Mouse (Mus musculus) C2C12 (cell line): ENCODE data around the gene Ephx4. TPM values are rescaled to one million over a fixed set of nuclear protein-coding genes. Genes with fewer than 3 reads are reported as not detected.

Experiments
- H3K27me3 ChIP-seq: one replicate; pipeline ENCODE4 v1.6.1; 2011; ENCODE audit not compliant: control insufficient read depth, insufficient read depth, insufficient read length
- H3K36me3 ChIP-seq: one replicate; pipeline ENCODE4 v1.6.1; 2011; ENCODE audit not compliant: control insufficient read depth, insufficient read depth
- H3K4me3 ChIP-seq: one replicate; pipeline ENCODE4 v1.5.1; 2011; ENCODE audit warnings: mild to moderate bottlenecking, control low read depth; ENCODE audit not compliant: poor library complexity, insufficient read depth, severe bottlenecking
- H3K79me2 ChIP-seq: one replicate; pipeline ENCODE4 v1.6.1; 2011; ENCODE audit not compliant: control insufficient read depth, insufficient read depth
- H3K79me3 ChIP-seq: one replicate; pipeline ENCODE4 v1.6.1; 2011; ENCODE audit warnings: low read depth, control low read depth
- H3ac ChIP-seq: one replicate; pipeline ENCODE3; 2011; ENCODE audit warnings: low read depth; ENCODE audit not compliant: control insufficient read depth, insufficient read length
- CEBPB ChIP-seq: IDR thresholded peaks from one replicate; pipeline ENCODE4 v1.6.1; 2011; ENCODE audit warnings: low read depth, mild to moderate bottlenecking, control low read depth, moderate library complexity
- CTCF ChIP-seq: IDR thresholded peaks from one replicate; pipeline ENCODE4 v1.5.1; 2011; ENCODE audit not compliant: control insufficient read depth, insufficient read depth, insufficient read length
- FOSL1 ChIP-seq: IDR thresholded peaks from one replicate; pipeline ENCODE4 v1.8.0; 2011; ENCODE audit warnings: mild to moderate bottlenecking, low read length; ENCODE audit not compliant: poor library complexity, insufficient read depth, severe bottlenecking
- MAX ChIP-seq: IDR thresholded peaks from one replicate; pipeline ENCODE4 v1.6.1; 2011; ENCODE audit warnings: mild to moderate bottlenecking, control low read depth
- MYOD1 ChIP-seq: IDR thresholded peaks from one replicate; pipeline ENCODE4 v1.6.1; 2011; ENCODE audit warnings: low read depth; ENCODE audit not compliant: control insufficient read depth, insufficient read length
- MYOG ChIP-seq: IDR thresholded peaks from one replicate; pipeline ENCODE4 v1.6.1; 2011; ENCODE audit not compliant: control insufficient read depth, insufficient read length; ENCODE audit errors: extremely low read depth
- USF1 ChIP-seq: IDR thresholded peaks from one replicate; pipeline ENCODE4 v1.6.1; 2011; ENCODE audit warnings: low read depth, mild to moderate bottlenecking, control low read depth, moderate library complexity
- polyA plus RNA-seq: library from polyadenylated mRNA; unstranded; fragments of >200 nt; fragmentation: generic; extraction: Trizol; gene quantifications from one replicate; pipeline ENCODE4 v1.2.1, GENCODE M21; 2012; ENCODE audit warnings: missing spikeins

Ephx4 gene
- polyA plus RNA-seq, 1 experiment, result not detected

DNA sequence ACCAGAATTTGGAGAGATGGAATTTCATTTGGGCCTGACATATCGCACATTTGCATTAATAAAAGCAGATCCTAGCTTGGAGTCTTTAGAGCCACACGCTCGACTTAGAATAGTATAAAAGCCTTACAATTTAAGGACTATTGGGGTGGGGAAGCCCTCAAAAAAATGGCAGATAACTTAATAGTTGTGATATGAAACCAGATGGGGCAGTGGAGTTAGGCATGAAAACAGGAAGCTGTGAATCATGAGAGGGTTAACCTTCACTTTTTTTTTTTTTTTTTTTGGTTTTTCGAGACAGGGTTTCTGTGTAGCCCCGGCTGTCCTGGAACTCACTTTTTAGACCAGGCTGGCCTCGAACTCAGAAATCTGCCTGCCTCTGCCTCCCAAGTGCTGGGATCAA lies 33.6 kb downstream of the Ephx4 start:
- no peak overlapping the region for H3ac ChIP-seq
- peaks cover 9% of the 10 kb centered on the region for H3K27me3 ChIP-seq
- TF ChIP-seq MAX (no peak), CTCF (no peak), MYOD1 (no peak), FOSL1 (no peak), MYOG (no peak), CEBPB (no peak), USF1 (no peak)
- no peak overlapping the region for H3K4me3 ChIP-seq
- H3K79me2 ChIP-seq, result no peaks in the 10 kb centered on the region
- H3K36me3 ChIP-seq, result no peaks in the 10 kb centered on the region
- no peaks in the 10 kb centered on the region for H3K79me3 ChIP-seq

DNA sequence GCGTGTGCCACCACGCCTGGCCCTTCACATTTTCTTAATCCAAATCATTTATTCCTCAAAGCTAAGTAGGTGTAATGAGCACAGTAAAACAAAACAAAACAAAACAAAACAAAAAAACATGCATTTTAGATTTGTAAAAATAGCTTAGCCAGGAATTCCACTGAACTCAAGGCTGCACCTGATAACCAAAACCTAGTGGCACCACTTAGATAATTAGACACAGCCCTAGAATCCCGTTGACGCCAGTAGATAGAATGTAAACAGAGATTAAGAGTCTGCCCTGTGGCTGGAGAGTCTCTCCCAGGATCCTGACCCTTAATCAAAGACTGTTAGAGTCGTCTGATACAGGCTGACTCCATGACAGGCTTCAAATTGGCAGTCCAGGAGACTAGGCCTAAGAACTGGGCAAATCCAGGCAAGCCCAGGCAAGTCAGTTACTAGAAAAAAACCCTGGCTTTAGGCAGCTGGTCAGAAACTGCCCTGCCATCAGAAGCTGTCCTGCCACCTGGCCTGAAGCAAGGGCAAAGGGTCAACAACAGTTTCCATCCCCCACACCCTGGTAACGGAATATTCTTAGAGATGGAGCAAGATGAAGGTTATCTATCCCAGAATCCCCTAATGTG lies 34.2 kb downstream of the Ephx4 start:
- Histone ChIP-seq H3K27me3 (peaks cover 9% of the 10 kb centered on the region), H3K79me3 (no peaks in the 10 kb centered on the region), H3ac (no peak overlapping the region), H3K36me3 (no peaks in the 10 kb centered on the region), H3K4me3 (no peak overlapping the region), H3K79me2 (no peaks in the 10 kb centered on the region)
- TF ChIP-seq CTCF (no peak), USF1 (no peak), FOSL1 (no peak), MYOD1 (no peak)

DNA sequence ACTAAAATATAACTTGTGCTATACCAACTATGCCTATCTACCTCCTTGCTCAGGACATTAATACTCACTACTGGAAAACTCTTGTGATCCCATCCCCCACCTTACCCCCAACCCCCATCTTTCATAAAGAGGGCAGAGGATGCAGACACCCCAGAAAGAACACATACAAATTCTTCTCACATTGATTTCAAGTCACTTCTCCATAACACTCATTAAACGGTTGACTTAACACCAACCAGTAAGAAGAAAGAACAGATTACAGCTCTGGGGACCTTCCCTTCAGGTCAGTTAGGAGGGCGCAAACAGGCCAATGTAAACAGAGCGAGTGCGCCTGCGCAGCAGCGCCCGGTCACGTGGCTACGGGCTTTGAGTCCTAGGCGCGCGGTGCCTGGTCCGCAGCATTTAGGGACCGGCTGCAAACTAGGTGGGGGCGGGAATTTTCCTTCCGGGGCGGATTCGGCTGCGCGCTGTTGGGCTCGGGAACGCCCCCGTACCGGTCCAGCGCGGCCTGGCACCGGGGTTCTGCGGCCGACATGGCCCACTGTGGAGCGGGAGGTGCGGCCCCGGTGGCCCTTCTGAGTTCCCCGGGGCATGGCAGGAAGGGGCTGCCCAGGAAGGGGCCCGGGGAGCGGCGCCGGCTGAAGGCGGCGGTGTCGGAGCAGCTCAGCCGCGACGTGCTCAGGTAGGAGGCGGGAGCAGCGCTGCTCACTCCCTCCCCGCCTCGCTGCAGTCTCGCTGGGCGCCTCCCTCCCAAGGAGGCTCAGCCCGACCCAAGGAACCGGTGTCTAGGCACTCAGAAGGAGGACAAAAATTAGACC lies 35.1 kb downstream of the Ephx4 start, which contains the start of gene Btbd8:
TSS of gene Btbd8 (plus strand) at position 534 of the 818 bp plus-strand sequence.
- Histone ChIP-seq H3K79me3 (no peaks in the 10 kb centered on the region), H3K4me3 (peak within 1 kb of the TSS; percentile 49), H3ac (peak within 1 kb of the TSS; percentile 64), H3K36me3 (no peaks in the 10 kb centered on the region), H3K79me2 (no peaks in the 10 kb centered on the region), H3K27me3 (peaks cover 5% of the 10 kb centered on the region)
- TF ChIP-seq MAX (peak; percentile 93), MYOG (no peak), CEBPB (no peak), USF1 (peak; percentile 98), CTCF (no peak), FOSL1 (no peak), MYOD1 (no peak)

DNA sequence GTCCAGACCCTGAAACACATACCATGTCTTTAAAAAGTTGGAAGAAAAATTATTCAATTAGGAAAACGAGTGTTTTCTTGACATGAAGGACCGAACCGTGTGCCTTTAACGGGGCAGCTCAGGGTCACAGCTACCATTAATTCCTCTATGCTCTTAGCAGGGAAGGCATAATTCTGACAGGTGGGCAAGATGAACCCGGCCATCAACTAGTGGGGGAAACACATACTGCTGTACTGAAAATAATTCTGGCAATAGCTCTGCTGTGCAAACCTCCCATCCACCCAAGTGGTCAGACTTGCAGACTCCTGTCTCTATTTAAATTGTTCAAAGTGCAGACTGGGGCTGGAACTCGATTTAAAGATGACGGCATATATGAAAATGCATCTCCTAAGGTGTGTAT lies 35.8 kb downstream of the Ephx4 start:
- TF ChIP-seq MAX, result no peak
- no peak for TF ChIP-seq CTCF
- H3K4me3 ChIP-seq, result peak overlapping the region; percentile 49
- peak overlapping the region; percentile 64 for H3ac ChIP-seq
- H3K36me3 ChIP-seq, result no peaks in the 10 kb centered on the region
- H3K79me3 ChIP-seq, result no peaks in the 10 kb centered on the region
- H3K27me3 ChIP-seq, result peaks cover 2% of the 10 kb centered on the region
- H3K79me2 ChIP-seq, result no peaks in the 10 kb centered on the region

- Histone ChIP-seq H3K4me3 (no peak overlapping the region), H3K79me2 (no peaks in the 10 kb centered on the region), H3K36me3 (no peaks in the 10 kb centered on the region), H3K79me3 (no peaks in the 10 kb centered on the region), H3ac (no peak overlapping the region), H3K27me3 (no peaks in the 10 kb centered on the region)
- TF ChIP-seq MYOG (no peak), MAX (no peak), USF1 (no peak), FOSL1 (no peak), CEBPB (no peak), MYOD1 (no peak), CTCF (no peak)
Observed at GRCm38 (mm10) chr5:107441881-107442280, 39.3 kb downstream of the Ephx4 start.

- Histone ChIP-seq H3K4me3 (no peak overlapping the region), H3K79me3 (no peaks in the 10 kb centered on the region), H3K36me3 (no peaks in the 10 kb centered on the region), H3ac (no peak overlapping the region), H3K79me2 (no peaks in the 10 kb centered on the region), H3K27me3 (no peaks in the 10 kb centered on the region)
- TF ChIP-seq USF1, result no peak
- no peak for TF ChIP-seq CEBPB
- no peak for TF ChIP-seq MAX
- no peak for TF ChIP-seq MYOG
- no peak for TF ChIP-seq CTCF
- no peak for TF ChIP-seq FOSL1
- no peak for TF ChIP-seq MYOD1
Observed at GRCm38 (mm10) chr5:107444251-107444650, 41.7 kb downstream of the Ephx4 start.
